7 mouse cellular contexts compared by ENCODE assay signal in the genomic region with DNA sequence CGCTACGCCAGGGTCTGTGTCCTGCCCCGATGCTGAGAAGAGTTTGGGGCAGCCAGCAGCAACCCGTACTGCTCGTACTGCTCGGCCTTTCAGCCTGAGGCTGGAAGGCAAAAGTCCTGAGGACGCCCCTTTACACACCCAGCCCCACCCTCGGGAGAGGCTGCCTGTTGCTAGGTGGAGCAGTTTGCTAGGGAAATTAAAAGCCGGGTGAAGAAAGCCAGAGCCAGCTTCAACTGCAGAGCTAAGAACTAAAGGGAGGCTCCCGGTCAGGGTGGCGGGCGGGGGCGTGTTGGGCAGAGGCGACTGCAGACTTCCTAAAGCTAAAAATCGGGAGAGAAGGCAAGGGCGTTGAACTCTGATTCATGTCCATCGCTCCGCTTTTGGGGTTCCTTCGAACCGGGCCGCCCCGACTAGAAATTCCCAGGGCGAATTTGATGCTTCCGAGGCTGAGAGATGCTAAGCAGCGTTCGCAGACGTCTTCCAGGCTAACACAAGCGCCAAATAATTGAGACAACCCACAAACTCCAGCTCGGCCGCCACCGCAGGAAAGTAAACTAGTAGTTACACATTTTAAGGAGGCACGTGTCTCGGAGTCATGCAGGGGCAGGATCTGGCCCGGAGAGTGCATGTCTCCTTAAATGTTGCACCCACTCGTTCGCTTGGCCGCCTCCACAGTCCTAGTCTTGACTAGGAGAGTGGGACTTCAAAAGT. TPM values are rescaled to one million over a fixed set of nuclear protein-coding genes. Genes with fewer than 3 reads are reported as not detected.
DNase-seq lines count a peak whose midpoint lies in the region; ATAC-seq and TF ChIP-seq lines count a peak whose summit lies in the region.

No protein-coding gene starts in this region.

- TF ChIP-seq POLR2A in thymus, adult 2 months (IDR thresholded peaks at IDR 0.05; ENCODE audit: control insufficient read depth, extremely low read depth, insufficient read depth, low read length, poor library complexity): no peak

- DNase-seq in Muller cell, postnatal 12 days (ENCODE audit: inconsistent ontology term): peak; percentile 48
- DNase-seq in c-Kit-positive CD71-positive TER-119-positive erythroid progenitor cells, embryonic 14.5 days (ENCODE audit: low spot score): peak; percentile 86
- peak; percentile 47 for DNase-seq in gastrocnemius, postnatal 25 days
- DNase-seq in neural tube, embryonic 11.5 days (ENCODE audit: low spot score): peak; percentile 60
- DNase-seq in thymus, adult 2 months: no peak

- H3K36me3 ChIP-seq in liver, embryonic 16.5 days (ENCODE audit: control insufficient read depth, insufficient read depth): no peaks in the 10 kb centered on the region
- H3K36me3 ChIP-seq in neural tube, embryonic 11.5 days (ENCODE audit: control insufficient read depth, insufficient read depth, low read length): no peaks in the 10 kb centered on the region
- H3K36me3 ChIP-seq in thymus, adult 2 months (ENCODE audit: control insufficient read depth, insufficient read depth, low read length): no peaks in the 10 kb centered on the region

- ATAC-seq in inflammation-experienced regulatory T-cells, adult 6 months: peak; percentile 38
- ATAC-seq in liver, embryonic 16.5 days (ENCODE audit: low read depth): peak; percentile 76
- ATAC-seq in neural tube, embryonic 11.5 days (ENCODE audit: insufficient read depth, low FRiP score, low TSS enrichment): no peak

- no peak for TF ChIP-seq CTCF in thymus, adult 2 months (IDR thresholded peaks at IDR 0.05; ENCODE audit: borderline replicate concordance, control insufficient read depth, extremely low read depth, insufficient read depth, low read length, poor library complexity)

- peak overlapping the region; percentile 97 for H3K27ac ChIP-seq in liver, embryonic 16.5 days (ENCODE audit: low read length)
- H3K27ac ChIP-seq in neural tube, embryonic 11.5 days (ENCODE audit: low read depth, low read length): no peak overlapping the region
- H3K27ac ChIP-seq in thymus, adult 2 months (ENCODE audit: control insufficient read depth, insufficient read depth, low read length): no peak overlapping the region

- peaks cover 13% of the 10 kb centered on the region; the same call in 1 of the 2 replicates for H3K27me3 ChIP-seq in liver, embryonic 16.5 days (ENCODE audit: control insufficient read depth, insufficient read depth, low read depth, low read length)
- H3K27me3 ChIP-seq in neural tube, embryonic 11.5 days (ENCODE audit: control insufficient read depth, insufficient read depth, low read length): peaks cover 34% of the 10 kb centered on the region
- peaks cover 15% of the 10 kb centered on the region for H3K27me3 ChIP-seq in thymus, adult 2 months (ENCODE audit: control insufficient read depth, insufficient read depth, low read length)

- peak overlapping the region; percentile 73 for H3K9ac ChIP-seq in liver, embryonic 16.5 days (ENCODE audit: low read depth, low read length)
- H3K9ac ChIP-seq in neural tube, embryonic 11.5 days (ENCODE audit: low read length): peak overlapping the region; percentile 12

- WGBS in liver, embryonic 16.5 days (ENCODE audit: insufficient replicate concordance): 1% methylated on average over 37 of the region's 37 CpGs
- under 1% methylated on average over 37 of the region's 37 CpGs for WGBS in neural tube, embryonic 11.5 days
- 4% methylated on average over 37 of the region's 37 CpGs for WGBS in thymus, adult 2 months

- peak overlapping the region; percentile 66 for H3K4me3 ChIP-seq in liver, embryonic 16.5 days (ENCODE audit: low read depth, low read length)
- H3K4me3 ChIP-seq in neural tube, embryonic 11.5 days (ENCODE audit: low read depth, low read length): peak overlapping the region; percentile 27
- no peak overlapping the region for H3K4me3 ChIP-seq in thymus, adult 2 months (ENCODE audit: control insufficient read depth, insufficient read depth, low read length)

- peaks cover 67% of the 10 kb centered on the region for H3K4me1 ChIP-seq in liver, embryonic 16.5 days (ENCODE audit: control insufficient read depth, low read depth, low read length)
- no peaks in the 10 kb centered on the region for H3K4me1 ChIP-seq in neural tube, embryonic 11.5 days (ENCODE audit: control insufficient read depth, insufficient read depth, low read length)
- H3K4me1 ChIP-seq in thymus, adult 2 months (replicated peaks; ENCODE audit: control insufficient read depth, insufficient read depth, low read length): peaks cover 7% of the 10 kb centered on the region

- H3K4me2 ChIP-seq in liver, embryonic 16.5 days (ENCODE audit: low read depth, low read length): peak overlapping the region; percentile 83
- peak overlapping the region; percentile 53 for H3K4me2 ChIP-seq in neural tube, embryonic 11.5 days (ENCODE audit: low read depth)

- peaks cover 2% of the 10 kb centered on the region; the same call in 1 of the 2 replicates for H3K9me3 ChIP-seq in liver, embryonic 16.5 days (replicated peaks; ENCODE audit: control insufficient read depth, low read length)
- H3K9me3 ChIP-seq in neural tube, embryonic 11.5 days (ENCODE audit: control insufficient read depth, low read length): no peaks in the 10 kb centered on the region

RNA-seq across cellular contexts. Expression of a gene that starts 5.1 kb away (rescaled TPM):
- total RNA-seq in gastrocnemius, postnatal 25 days (2021): under 1 TPM in 1 of 2 experiments, not detected in 1; 0.43 TPM
- polyA plus RNA-seq in inflammation-experienced regulatory T-cells, adult 6 months (2017; shearing (Covaris generic)): under 1 TPM in 2 of 3 experiments, not detected in 1; 0.35 to 0.45 TPM
- 38.4 and 39.6 TPM in 2 replicates for polyA plus RNA-seq in liver, embryonic 16.5 days (2015; fragmentation: Nextera tagmentation; extraction: Ambion mirVana)
- polyA plus RNA-seq in neural tube, embryonic 11.5 days (2014; fragmentation: Nextera tagmentation; extraction: Ambion mirVana): 2.2 and 2.8 TPM in 2 replicates
- 1.4 and 1.9 TPM in 2 replicates for polyA plus RNA-seq in thymus, adult 2 months (2012; rRNA removed)

RNA-seq across cellular contexts. Expression of a gene that starts 50.2 kb away (rescaled TPM):
- 10 to 100 TPM; 39.9 to 40.3 TPM for total RNA-seq in gastrocnemius, postnatal 25 days (2021)
- 100 to 1,000 TPM; 172 to 284 (median 198) TPM for polyA plus RNA-seq in inflammation-experienced regulatory T-cells, adult 6 months (2017; shearing (Covaris generic))
- polyA plus RNA-seq in liver, embryonic 16.5 days (2015; fragmentation: Nextera tagmentation; extraction: Ambion mirVana): 139 and 149 TPM in 2 replicates
- 261 and 280 TPM in 2 replicates for polyA plus RNA-seq in neural tube, embryonic 11.5 days (2014; fragmentation: Nextera tagmentation; extraction: Ambion mirVana)
- 15.9 and 20.8 TPM in 2 replicates for polyA plus RNA-seq in thymus, adult 2 months (2012; rRNA removed)

RNA-seq across cellular contexts. Expression of a gene that starts 50.4 kb away (rescaled TPM):
- 10 to 100 TPM; 57.4 to 60.8 TPM for total RNA-seq in gastrocnemius, postnatal 25 days (2021)
- 100 to 1,000 TPM; 197 to 235 (median 223) TPM for polyA plus RNA-seq in inflammation-experienced regulatory T-cells, adult 6 months (2017; shearing (Covaris generic))
- 24.4 and 26.7 TPM in 2 replicates for polyA plus RNA-seq in liver, embryonic 16.5 days (2015; fragmentation: Nextera tagmentation; extraction: Ambion mirVana)
- polyA plus RNA-seq in neural tube, embryonic 11.5 days (2014; fragmentation: Nextera tagmentation; extraction: Ambion mirVana): 109 and 110 TPM in 2 replicates
- polyA plus RNA-seq in thymus, adult 2 months (2012; rRNA removed): 19.0 and 28.1 TPM in 2 replicates

Comparison
In these comparisons a context has a peak if more than half of its experiments do, and no peak if none do; other contexts are left out.
1. RNA of a gene that starts 5.1 kb away (polyA plus RNA-seq): 38.4 to 39.6 TPM in liver, embryonic 16.5 days; 2.2 to 2.8 TPM in neural tube, embryonic 11.5 days, 1.4 to 1.9 TPM in thymus, adult 2 months and 0.35 to 0.45 TPM in inflammation-experienced regulatory T-cells, adult 6 months; every median in the first group is over 10 times any median in the second.